Mouse (Mus musculus) neural tube, embryonic 11.5 days (tissue): ENCODE data around the gene Cnnm2. TPM values are rescaled to one million over a fixed set of nuclear protein-coding genes. Genes with fewer than 3 reads are reported as not detected.
A peak's percentile ranks its signal among the peaks of the same experiment; 100 is the strongest.

ENCODE experiments used
- ATAC-seq: fragments of 200-750 bp; cut with Nextera tagmentation; 2 replicates; pipeline ENCODE4 v1.8.0; 2017; ENCODE audit warnings: moderate number of reproducible peaks, mild to moderate bottlenecking, moderate TSS enrichment, moderate library complexity; ENCODE audit not compliant: insufficient read depth, low FRiP score, low TSS enrichment
- DNase-seq: peaks from one replicate; pipeline ENCODE4 v3.0.0-alpha.2; 2015; ENCODE audit warnings: low spot score
- H3K27ac ChIP-seq: fragments of 300-500 bp; sonication (generic); 2 replicates; pipeline ENCODE4 v1.5.1; 2014; ENCODE audit warnings: low read depth, mild to moderate bottlenecking, low read length
- H3K27me3 ChIP-seq: fragments of 300-500 bp; sonication (generic); 2 replicates; pipeline ENCODE4 v1.6.1; 2014; ENCODE audit warnings: mild to moderate bottlenecking, low read length, mixed read lengths; ENCODE audit not compliant: control insufficient read depth, insufficient read depth
- H3K36me3 ChIP-seq: fragments of 300-500 bp; sonication (generic); 2 replicates; pipeline ENCODE4 v1.6.1; 2014; ENCODE audit warnings: mild to moderate bottlenecking, low read length, moderate library complexity, mixed read lengths; ENCODE audit not compliant: control insufficient read depth, insufficient read depth
- H3K4me1 ChIP-seq: fragments of 300-500 bp; sonication (generic); 2 replicates; pipeline ENCODE4 v1.6.1; 2014; ENCODE audit warnings: low read length, mixed read lengths; ENCODE audit not compliant: control insufficient read depth, insufficient read depth
- H3K4me2 ChIP-seq: fragments of 300-500 bp; sonication (generic); 2 replicates; pipeline ENCODE4 v1.6.1; 2014; ENCODE audit warnings: low read depth, mild to moderate bottlenecking, moderate library complexity
- H3K4me3 ChIP-seq: fragments of 300-500 bp; sonication (generic); 2 replicates; pipeline ENCODE4 v1.5.1; 2014; ENCODE audit warnings: low read depth, low read length
- H3K9ac ChIP-seq: fragments of 300-500 bp; sonication (generic); 2 replicates; pipeline ENCODE4 v1.6.1; 2014; ENCODE audit warnings: mild to moderate bottlenecking, low read length
- H3K9me3 ChIP-seq: fragments of 300-500 bp; sonication (generic); 2 replicates; pipeline ENCODE4 v1.6.1; 2016; ENCODE audit warnings: low read length; ENCODE audit not compliant: control insufficient read depth
- WGBS: fragments of 180-500 bp; shearing (Covaris S2); extraction: QIAGEN DNeasy Blood & Tissue Kit; methylation state at CpG from one replicate; pipeline ENCODE4 v1.1.7; 2014; 5-methylcytosine and 5-hydroxymethylcytosine counted together
- polyA plus RNA-seq: library from polyadenylated mRNA; unstranded; fragments of >200 nt; fragmentation: Nextera tagmentation; extraction: Ambion mirVana; gene quantifications from 2 replicates; pipeline ENCODE4 v1.2.1, GENCODE M21; 2014

Gene Cnnm2
- polyA plus RNA-seq, 1 experiment from 2014 or later = 5.4 TPM

DNA sequence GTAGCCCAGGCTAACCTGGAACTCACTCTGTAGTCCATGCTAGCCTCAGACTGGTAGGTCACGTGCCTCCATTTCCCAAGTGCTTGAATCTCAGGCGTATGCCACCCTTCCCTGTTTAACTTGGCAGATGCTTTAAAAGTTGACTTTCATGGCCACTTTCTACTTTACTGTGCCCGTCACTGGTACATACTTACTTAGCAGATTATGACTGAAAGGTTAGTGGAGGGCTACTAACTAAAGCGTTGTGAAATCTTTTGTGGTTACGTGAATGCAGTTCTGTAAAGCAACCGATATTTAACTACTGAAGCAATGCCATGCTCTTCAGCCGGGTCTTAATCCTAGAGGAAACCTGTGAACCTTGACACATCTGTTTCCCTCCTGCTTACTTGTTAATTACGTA is 30.5 kb downstream of the Cnnm2 start:
- no peak overlapping the region for H3K4me2 ChIP-seq
- no peaks in the 10 kb centered on the region for H3K9me3 ChIP-seq
- H3K4me3 ChIP-seq = no peak overlapping the region
- ATAC-seq (no peak), DNase-seq (no peak)
- no peaks in the 10 kb centered on the region for H3K27me3 ChIP-seq
- no peaks in the 10 kb centered on the region for H3K36me3 ChIP-seq
- no peaks in the 10 kb centered on the region for H3K4me1 ChIP-seq
- 82% methylated on average over 8 of the region's 8 CpGs for WGBS
- H3K9ac ChIP-seq = no peak overlapping the region
- H3K27ac ChIP-seq = no peak overlapping the region

DNA sequence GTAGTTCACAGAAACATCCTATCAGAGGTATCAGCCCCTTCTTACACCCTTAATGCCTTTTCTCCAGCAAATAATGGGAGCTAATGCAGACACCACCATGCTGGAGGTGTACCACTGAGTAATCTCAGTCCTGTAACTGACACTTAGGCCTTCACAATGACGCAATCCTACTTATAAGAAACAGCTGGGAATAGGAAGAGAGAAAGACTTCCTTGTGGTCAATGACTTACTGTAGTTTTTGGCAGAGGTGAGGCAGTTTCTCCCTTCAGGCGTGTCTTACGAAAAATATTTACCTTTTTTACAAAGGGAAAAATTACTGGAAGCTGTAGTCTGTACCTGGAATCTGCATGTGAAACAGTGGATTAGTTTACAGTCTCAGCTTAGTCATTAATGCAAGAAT is 31.1 kb downstream of the Cnnm2 start:
- Histone ChIP-seq H3K27me3 (no peaks in the 10 kb centered on the region), H3K9ac (no peak overlapping the region), H3K9me3 (no peaks in the 10 kb centered on the region), H3K27ac (no peak overlapping the region), H3K4me1 (no peaks in the 10 kb centered on the region), H3K36me3 (no peaks in the 10 kb centered on the region), H3K4me3 (no peak overlapping the region), H3K4me2 (no peak overlapping the region)
- DNase-seq (no peak), ATAC-seq (no peak)
- WGBS = 80% methylated on average over 3 of the region's 3 CpGs

DNA sequence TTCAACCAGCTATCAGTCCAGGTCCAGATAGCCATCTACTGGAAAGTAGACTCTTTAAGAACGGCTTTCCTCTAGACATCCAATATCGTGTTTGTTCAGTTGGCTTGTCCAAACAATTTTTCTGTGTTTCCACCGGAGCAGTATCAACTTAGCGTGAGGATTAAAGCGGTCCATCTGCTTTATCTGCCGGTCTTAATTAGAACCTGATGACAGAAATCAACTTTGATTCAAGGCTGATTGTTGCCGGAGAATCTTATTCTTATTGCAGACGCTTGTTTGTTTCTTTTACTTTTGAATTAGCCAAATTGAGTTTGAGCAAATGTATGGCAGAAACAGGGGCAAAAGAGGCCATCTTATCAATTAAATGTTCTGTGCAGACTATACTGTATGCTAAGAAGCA is 32.8 kb downstream of the Cnnm2 start:
- H3K27ac ChIP-seq = no peak overlapping the region
- H3K36me3 ChIP-seq = no peaks in the 10 kb centered on the region
- DNase-seq (no peak), ATAC-seq (no peak)
- H3K4me1 ChIP-seq = no peaks in the 10 kb centered on the region
- no peak overlapping the region for H3K9ac ChIP-seq
- WGBS = 75% methylated on average over 8 of the region's 8 CpGs
- H3K9me3 ChIP-seq = no peaks in the 10 kb centered on the region
- H3K4me2 ChIP-seq = no peak overlapping the region
- no peaks in the 10 kb centered on the region for H3K27me3 ChIP-seq
- H3K4me3 ChIP-seq = no peak overlapping the region

DNA sequence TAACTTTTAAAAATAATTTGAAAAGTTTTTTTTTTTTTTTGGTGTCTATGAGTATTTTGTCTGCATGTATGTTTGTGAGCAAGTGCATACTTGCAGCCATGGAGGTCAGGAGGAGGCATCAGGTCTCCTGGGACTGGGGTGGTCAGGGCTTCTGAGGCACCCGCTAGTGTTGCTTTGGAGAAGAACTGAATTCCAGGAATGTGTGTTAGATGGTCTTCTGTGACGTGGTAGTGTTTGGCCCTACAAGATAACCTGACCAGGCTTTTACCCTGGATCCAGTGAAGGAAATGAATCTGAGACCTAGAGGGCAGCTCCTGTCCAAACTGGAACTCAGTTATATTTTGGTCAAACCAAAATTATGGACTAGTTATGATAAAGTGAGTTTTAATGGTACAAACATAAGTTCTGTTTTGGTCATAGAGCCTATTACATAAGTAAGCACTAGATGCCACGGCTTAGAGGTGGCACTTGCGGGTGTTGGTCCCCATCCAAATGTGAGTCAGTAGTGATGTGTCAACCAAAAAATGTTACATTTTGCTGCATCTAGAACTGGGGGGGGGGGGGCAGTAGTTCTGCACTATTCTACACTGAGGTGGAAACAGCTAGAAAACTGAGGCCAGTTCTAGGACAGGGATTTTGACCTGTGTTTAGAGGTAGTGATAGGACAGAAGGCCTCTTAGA is 38.6 kb downstream of the Cnnm2 start:
- DNase-seq = no peak
- Histone ChIP-seq H3K9ac (no peak overlapping the region), H3K27ac (no peak overlapping the region), H3K4me3 (no peak overlapping the region), H3K4me2 (no peak overlapping the region), H3K27me3 (no peaks in the 10 kb centered on the region), H3K36me3 (no peaks in the 10 kb centered on the region), H3K9me3 (no peaks in the 10 kb centered on the region), H3K4me1 (no peaks in the 10 kb centered on the region)
- ATAC-seq = no peak
- 92% methylated on average over 4 of the region's 4 CpGs for WGBS

DNA sequence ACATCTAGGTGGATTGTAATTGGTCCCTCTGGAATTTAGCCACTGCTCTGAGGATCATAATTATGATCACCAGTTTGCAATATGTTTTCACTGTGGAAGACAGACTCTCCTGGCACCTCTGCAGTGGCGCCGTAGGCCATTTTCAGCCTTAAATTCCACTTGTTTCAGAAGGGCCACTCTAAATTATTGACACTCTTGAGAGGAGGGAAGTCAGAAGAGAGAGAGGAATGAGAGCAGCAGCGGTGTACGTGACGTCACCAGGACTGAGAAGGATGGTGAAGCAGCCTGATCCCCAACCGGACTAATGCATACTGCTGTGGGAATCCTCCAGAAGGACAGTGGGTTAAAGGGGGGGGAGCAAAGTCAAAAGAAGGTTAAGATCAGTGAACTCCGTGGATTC is 40.1 kb downstream of the Cnnm2 start:
- Histone ChIP-seq H3K4me2 (no peak overlapping the region), H3K27me3 (no peaks in the 10 kb centered on the region), H3K36me3 (no peaks in the 10 kb centered on the region), H3K4me1 (no peaks in the 10 kb centered on the region), H3K27ac (no peak overlapping the region), H3K4me3 (no peak overlapping the region), H3K9me3 (no peaks in the 10 kb centered on the region), H3K9ac (no peak overlapping the region)
- 88% methylated on average over 7 of the region's 7 CpGs for WGBS
- DNase-seq (no peak), ATAC-seq (no peak)

DNA sequence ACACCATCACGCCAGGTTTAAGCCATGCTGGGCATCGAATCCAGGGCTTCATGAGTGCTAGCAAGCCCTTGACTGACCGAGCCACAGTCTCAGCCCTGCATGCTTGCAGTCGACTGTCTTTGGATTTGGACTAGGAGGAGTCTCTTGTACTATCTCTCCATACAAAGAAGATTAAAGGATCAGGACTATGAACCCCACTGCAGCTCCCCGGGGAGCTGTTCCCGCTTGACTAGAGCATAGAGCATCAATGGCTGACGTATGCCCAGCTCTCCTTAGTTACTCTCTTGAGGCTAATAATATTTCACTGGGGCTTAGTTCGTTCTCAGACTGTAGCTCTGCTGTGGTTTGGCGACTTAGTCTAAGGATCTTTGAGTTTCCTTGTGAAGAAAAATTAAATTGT is 40.9 kb downstream of the Cnnm2 start:
- no peak for ATAC-seq
- 81% methylated on average over 9 of the region's 9 CpGs for WGBS

DNA sequence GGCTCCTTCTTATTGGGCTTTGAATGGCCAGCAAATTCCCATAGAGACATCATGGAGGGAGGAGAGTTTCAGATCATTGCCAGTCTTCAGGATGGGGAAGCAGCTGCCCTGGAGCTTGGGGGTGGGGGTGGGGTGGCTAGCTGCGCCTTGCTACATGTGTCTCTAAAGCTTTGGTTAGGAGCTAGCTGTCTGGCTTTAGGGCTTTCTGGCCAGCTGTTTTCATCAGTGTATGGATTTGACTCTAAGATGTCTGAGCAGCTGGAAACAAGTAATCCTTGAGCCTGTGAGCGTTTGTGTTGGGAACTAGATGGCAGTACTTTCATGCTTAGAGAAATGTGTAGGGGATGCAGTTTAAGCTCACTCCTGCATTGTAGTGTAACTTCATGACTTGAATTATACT is 42.3 kb downstream of the Cnnm2 start:
- no peak overlapping the region for H3K9ac ChIP-seq
- no peak for ATAC-seq
- H3K27me3 ChIP-seq = no peaks in the 10 kb centered on the region
- no peaks in the 10 kb centered on the region for H3K9me3 ChIP-seq
- no peak overlapping the region for H3K4me3 ChIP-seq
- H3K27ac ChIP-seq = no peak overlapping the region
- DNase-seq = peak; percentile 13
- no peaks in the 10 kb centered on the region for H3K4me1 ChIP-seq
- no peaks in the 10 kb centered on the region for H3K36me3 ChIP-seq
- 63% methylated on average over 2 of the region's 2 CpGs for WGBS
- no peak overlapping the region for H3K4me2 ChIP-seq

More for the DNA sequence above, 40.9 kb downstream of the Cnnm2 start:
- H3K9me3 ChIP-seq = no peaks in the 10 kb centered on the region
- H3K36me3 ChIP-seq = no peaks in the 10 kb centered on the region
- H3K27ac ChIP-seq = no peak overlapping the region
- H3K27me3 ChIP-seq = no peaks in the 10 kb centered on the region
- no peak overlapping the region for H3K4me2 ChIP-seq
- no peak overlapping the region for H3K9ac ChIP-seq
- H3K4me1 ChIP-seq = no peaks in the 10 kb centered on the region
- DNase-seq = no peak
- H3K4me3 ChIP-seq = no peak overlapping the region

DNA sequence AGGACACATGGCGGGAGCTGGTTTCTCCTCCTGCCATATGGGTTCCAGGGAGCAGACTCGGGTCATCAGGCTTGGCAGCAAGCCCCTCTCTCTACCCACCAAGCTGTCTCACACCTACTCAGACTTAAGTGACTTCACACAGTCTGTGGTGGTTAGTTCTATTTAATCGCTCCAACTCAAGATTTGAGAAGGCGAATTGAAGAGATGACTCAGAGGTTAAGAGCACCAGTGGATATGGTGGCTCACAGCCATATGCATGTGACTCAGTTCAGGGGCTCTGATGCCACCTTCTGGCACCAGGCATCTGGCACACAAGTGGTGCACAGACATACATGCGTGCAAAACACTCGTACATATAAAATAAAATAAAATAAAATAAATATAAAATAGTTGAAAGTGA is 43.4 kb downstream of the Cnnm2 start:
- H3K27ac ChIP-seq = no peak overlapping the region
- WGBS = 97% methylated on average over 6 of the region's 6 CpGs
- no peaks in the 10 kb centered on the region for H3K27me3 ChIP-seq
- H3K9me3 ChIP-seq = no peaks in the 10 kb centered on the region
- no peak overlapping the region for H3K9ac ChIP-seq
- ATAC-seq = no peak
- no peak overlapping the region for H3K4me2 ChIP-seq
- no peaks in the 10 kb centered on the region for H3K4me1 ChIP-seq
- H3K4me3 ChIP-seq = no peak overlapping the region
- no peak for DNase-seq
- H3K36me3 ChIP-seq = no peaks in the 10 kb centered on the region

DNA sequence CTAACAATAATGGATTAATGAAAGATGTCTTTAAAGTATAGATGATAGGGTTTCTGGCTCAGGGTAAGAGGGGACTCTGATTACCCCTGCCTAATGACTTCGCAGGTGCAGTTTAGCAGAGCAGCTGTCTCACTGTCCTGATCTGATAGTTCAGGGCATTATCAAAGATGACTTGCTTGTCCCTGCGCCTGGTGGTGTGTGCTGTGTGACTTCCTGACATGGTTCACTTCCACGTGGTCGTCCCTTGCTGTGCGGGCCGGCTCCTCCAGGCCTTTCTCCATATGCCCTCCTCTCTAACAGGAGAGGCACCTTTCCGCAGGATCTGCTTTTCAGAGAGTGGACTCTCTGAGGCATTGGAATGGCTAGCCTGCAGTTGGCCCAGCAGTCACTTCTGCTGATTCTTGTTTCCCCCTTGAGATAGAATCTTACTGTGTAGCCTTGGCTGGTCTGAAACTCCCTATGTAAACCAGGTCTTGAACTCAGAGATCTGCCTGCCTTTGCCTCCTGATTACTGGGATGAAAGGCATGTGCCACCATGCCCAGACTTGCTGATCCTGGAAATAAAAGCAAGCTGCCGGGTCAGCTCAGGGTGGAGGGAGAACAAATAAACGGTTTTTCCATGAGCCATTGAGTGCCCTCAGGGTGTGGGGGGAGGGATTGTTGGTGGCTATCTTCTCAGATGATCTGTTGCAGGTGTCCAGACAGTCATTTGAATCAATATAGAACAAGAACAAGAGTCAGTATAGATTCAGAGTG is 44.7 kb downstream of the Cnnm2 start:
- no peak for DNase-seq
- Histone ChIP-seq H3K9ac (no peak overlapping the region), H3K4me3 (no peak overlapping the region), H3K27me3 (no peaks in the 10 kb centered on the region), H3K27ac (no peak overlapping the region), H3K4me2 (no peak overlapping the region), H3K4me1 (no peaks in the 10 kb centered on the region), H3K9me3 (no peaks in the 10 kb centered on the region), H3K36me3 (no peaks in the 10 kb centered on the region)
- 66% methylated on average over 9 of the region's 9 CpGs for WGBS
- no peak for ATAC-seq
